Mouse (Mus musculus) retina, postnatal 7 days (tissue): ENCODE results near the gene Tulp2.
A peak's percentile ranks its signal among the peaks of the same experiment; 100 is the strongest.

ENCODE experiments used
- DNase-seq: peaks from one replicate; pipeline ENCODE4 v3.0.0-alpha.2; 2012; ENCODE audit warnings: low read depth, low spot score

The Tulp2 gene

GRCm38 (mm10) chr7:45481374-45481927 lies at the start of gene Tulp2:
Gene Tulp2 (plus strand): TSS chr7:45481877.
- no peak for DNase-seq

- no peak for DNase-seq
Measured at GRCm38 (mm10) chr7:45433835-45434202, 47.9 kb upstream of the Tulp2 start.

GRCm38 (mm10) chr7:45434203-45435015 lies 47.3 kb upstream of the Tulp2 start, which contains the start of gene Gys1:
Gene Gys1 (plus strand): TSS chr7:45434844.
- DNase-seq = peak; percentile 99

GRCm38 (mm10) chr7:45435038-45435437 lies 46.6 kb upstream of the Tulp2 start:
- no peak for DNase-seq

- DNase-seq = no peak
Measured at GRCm38 (mm10) chr7:45436444-45436843, 45.2 kb upstream of the Tulp2 start.

GRCm38 (mm10) chr7:45437046-45437445 lies 44.6 kb upstream of the Tulp2 start:
- DNase-seq = no peak

- no peak for DNase-seq
Measured at GRCm38 (mm10) chr7:45437521-45438276, 44.0 kb upstream of the Tulp2 start, which contains the start of gene Ruvbl2. Gene Ruvbl2 (minus strand): TSS chr7:45438096.

GRCm38 (mm10) chr7:45443526-45444420 lies 37.9 kb upstream of the Tulp2 start:
- DNase-seq = no peak

GRCm38 (mm10) chr7:45446589-45446988 lies 35.1 kb upstream of the Tulp2 start:
- no peak for DNase-seq

GRCm38 (mm10) chr7:45447325-45447990 lies 34.2 kb upstream of the Tulp2 start:
- no peak for DNase-seq

GRCm38 (mm10) chr7:45449974-45450373 lies 31.7 kb upstream of the Tulp2 start:
- no peak for DNase-seq

- DNase-seq = peak; percentile 74
Measured at GRCm38 (mm10) chr7:45451344-45451982, 30.2 kb upstream of the Tulp2 start.

- DNase-seq = no peak
Measured at GRCm38 (mm10) chr7:45454971-45455370, 26.7 kb upstream of the Tulp2 start.

- DNase-seq = no peak
Measured at GRCm38 (mm10) chr7:45455932-45456696, 25.6 kb upstream of the Tulp2 start.

GRCm38 (mm10) chr7:45456721-45457203 lies 24.9 kb upstream of the Tulp2 start:
- DNase-seq = no peak

- no peak for DNase-seq
Measured at GRCm38 (mm10) chr7:45457204-45458060, 24.2 kb upstream of the Tulp2 start.

- peak; percentile 72 for DNase-seq
Measured at GRCm38 (mm10) chr7:45458748-45459563, 22.7 kb upstream of the Tulp2 start.
